Mouse (Mus musculus) spleen, postnatal 36 days (tissue): ENCODE data around the gene Gm20388.

Experiments
- DNase-seq, 2 experiments: peaks; one replicate each; pipeline ENCODE4 v3.0.0; 2022; ENCODE audit warnings: low spot score in 2 of 2, mixed read lengths in 1 of 2

Gene Gm20388

GRCm38 (mm10) chr8:121952122-121952521, 2041.5 kb downstream of the Gm20388 start:
- no peak for DNase-seq

GRCm38 (mm10) chr8:121952800-121953199, 2042.2 kb downstream of the Gm20388 start:
- no peak for DNase-seq

GRCm38 (mm10) chr8:121953821-121954545, 2043.3 kb downstream of the Gm20388 start:
- no peak for DNase-seq

GRCm38 (mm10) chr8:121954981-121955555, 2044.4 kb downstream of the Gm20388 start:
- no peak for DNase-seq

- DNase-seq: no peak
These were observed 2045.3 kb downstream of the Gm20388 start for GRCm38 (mm10) chr8:121955825-121956500.

GRCm38 (mm10) chr8:121958395-121958794, 2047.8 kb downstream of the Gm20388 start:
- DNase-seq: no peak

GRCm38 (mm10) chr8:121962892-121963291, 2052.3 kb downstream of the Gm20388 start:
- DNase-seq: no peak

- no peak for DNase-seq
These were observed 2054.3 kb downstream of the Gm20388 start for GRCm38 (mm10) chr8:121964716-121965512.

GRCm38 (mm10) chr8:121966110-121966509, 2055.5 kb downstream of the Gm20388 start:
- DNase-seq: no peak

GRCm38 (mm10) chr8:121966714-121967448, 2056.2 kb downstream of the Gm20388 start:
- no peak for DNase-seq

- no peak for DNase-seq
These were observed 2057.3 kb downstream of the Gm20388 start for GRCm38 (mm10) chr8:121967977-121968376.

GRCm38 (mm10) chr8:121968542-121968941, 2057.9 kb downstream of the Gm20388 start:
- no peak for DNase-seq

GRCm38 (mm10) chr8:121970225-121970624, 2059.6 kb downstream of the Gm20388 start:
- DNase-seq: no peak

GRCm38 (mm10) chr8:121971488-121972058, 2060.9 kb downstream of the Gm20388 start:
- peak; percentile 14 for DNase-seq

- no peak for DNase-seq
These were observed 2063.3 kb downstream of the Gm20388 start for GRCm38 (mm10) chr8:121973906-121974305.

- DNase-seq: no peak
These were observed 2067.4 kb downstream of the Gm20388 start for GRCm38 (mm10) chr8:121977819-121978590.

- no peak for DNase-seq
These were observed 2068.0 kb downstream of the Gm20388 start for GRCm38 (mm10) chr8:121978670-121979069.

GRCm38 (mm10) chr8:121980792-121981519, 2070.3 kb downstream of the Gm20388 start:
- DNase-seq: no peak

- DNase-seq: no peak
These were observed 2070.9 kb downstream of the Gm20388 start for GRCm38 (mm10) chr8:121981520-121981895.

- no peak for DNase-seq
These were observed 2075.0 kb downstream of the Gm20388 start for GRCm38 (mm10) chr8:121985673-121986072.
